Mouse (Mus musculus) kidney, embryonic 14.5 days (tissue): Measurements from ENCODE around the gene Slc8b1. TPM values are rescaled to one million over a fixed set of nuclear protein-coding genes. Genes with fewer than 3 reads are reported as not detected.

Source experiments
- ATAC-seq: fragments of 200-750 bp; cut with Nextera tagmentation; 2 replicates; pipeline ENCODE4 v1.8.0; 2017; ENCODE audit warnings: moderate number of reproducible peaks, mild to moderate bottlenecking, moderate TSS enrichment, moderate library complexity; ENCODE audit not compliant: low FRiP score, low TSS enrichment
- H3K27ac ChIP-seq: fragments of 300-500 bp; sonication (generic); 2 replicates; pipeline ENCODE4 v1.5.1; 2014; ENCODE audit warnings: low read depth, mild to moderate bottlenecking, low read length, moderate library complexity, mixed read lengths
- H3K27me3 ChIP-seq: fragments of 300-500 bp; sonication (generic); 2 replicates; pipeline ENCODE4 v1.6.1; 2014; ENCODE audit warnings: mild to moderate bottlenecking, low read length; ENCODE audit not compliant: control insufficient read depth, insufficient read depth
- H3K36me3 ChIP-seq: fragments of 300-500 bp; sonication (generic); 2 replicates; pipeline ENCODE4 v1.6.1; 2014; ENCODE audit warnings: low read length, mixed read lengths; ENCODE audit not compliant: control insufficient read depth, insufficient read depth
- H3K4me1 ChIP-seq: fragments of 300-500 bp; sonication (generic); 2 replicates; pipeline ENCODE4 v1.6.1; 2014; ENCODE audit warnings: low read length, mixed read lengths; ENCODE audit not compliant: control insufficient read depth, insufficient read depth
- H3K4me2 ChIP-seq: fragments of 300-500 bp; sonication (generic); replicated peaks from 2 replicates; pipeline ENCODE4 v1.6.1; 2014; ENCODE audit warnings: low read depth, mild to moderate bottlenecking, low read length
- H3K4me3 ChIP-seq: fragments of 300-500 bp; sonication (generic); 2 replicates; pipeline ENCODE4 v1.5.1; 2014; ENCODE audit warnings: mild to moderate bottlenecking, low read length
- H3K9ac ChIP-seq: fragments of 300-500 bp; sonication (generic); 2 replicates; pipeline ENCODE4 v1.6.1; 2014; ENCODE audit warnings: low read depth, mild to moderate bottlenecking, low read length, moderate library complexity
- H3K9me3 ChIP-seq: fragments of 300-500 bp; sonication (generic); 2 replicates; pipeline ENCODE4 v1.6.1; 2016; ENCODE audit warnings: low read length; ENCODE audit not compliant: control insufficient read depth
- WGBS: fragments of 180-500 bp; shearing (Covaris S2); extraction: QIAGEN DNeasy Blood & Tissue Kit; methylation state at CpG from one replicate; pipeline ENCODE4 v1.1.7; 2014; 5-methylcytosine and 5-hydroxymethylcytosine counted together
- polyA plus RNA-seq: library from polyadenylated mRNA; unstranded; fragments of >200 nt; fragmentation: Nextera tagmentation; extraction: Ambion mirVana; gene quantifications from 2 replicates; pipeline ENCODE4 v1.2.1, GENCODE M21; 2014

Gene Slc8b1
- polyA plus RNA-seq, 1 experiment from 2014 or later = 6.0 TPM

DNA sequence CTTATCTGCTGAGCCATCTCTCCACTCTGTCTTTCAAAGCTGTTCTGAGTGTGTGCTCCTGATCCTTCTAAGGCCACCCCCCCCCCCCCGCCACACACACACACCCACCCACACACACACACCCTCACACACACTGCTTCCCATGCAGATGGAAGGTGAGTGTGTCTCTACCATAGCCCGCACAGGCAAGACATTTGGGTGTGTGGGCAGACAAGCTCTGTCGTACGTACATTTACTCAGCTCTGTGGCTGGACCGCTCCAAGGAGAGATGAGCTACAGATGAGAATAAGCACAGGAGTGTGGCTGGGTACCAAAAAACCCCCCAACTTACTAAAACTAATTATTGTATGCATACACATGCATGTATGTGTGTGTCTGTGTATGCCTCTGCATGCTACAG is 39.7 kb downstream of the Slc8b1 start:
- H3K27me3 ChIP-seq = no peaks in the 10 kb centered on the region
- ATAC-seq = no peak
- no peak overlapping the region for H3K9ac ChIP-seq
- 100% methylated on average over 5 of the region's 5 CpGs for WGBS
- H3K36me3 ChIP-seq = peaks cover 41% of the 10 kb centered on the region
- no peak overlapping the region for H3K4me2 ChIP-seq
- no peaks in the 10 kb centered on the region for H3K9me3 ChIP-seq
- no peak overlapping the region for H3K27ac ChIP-seq
- H3K4me1 ChIP-seq = peaks cover 12% of the 10 kb centered on the region; the same call in 1 of the 2 replicates
- H3K4me3 ChIP-seq = no peak overlapping the region

DNA sequence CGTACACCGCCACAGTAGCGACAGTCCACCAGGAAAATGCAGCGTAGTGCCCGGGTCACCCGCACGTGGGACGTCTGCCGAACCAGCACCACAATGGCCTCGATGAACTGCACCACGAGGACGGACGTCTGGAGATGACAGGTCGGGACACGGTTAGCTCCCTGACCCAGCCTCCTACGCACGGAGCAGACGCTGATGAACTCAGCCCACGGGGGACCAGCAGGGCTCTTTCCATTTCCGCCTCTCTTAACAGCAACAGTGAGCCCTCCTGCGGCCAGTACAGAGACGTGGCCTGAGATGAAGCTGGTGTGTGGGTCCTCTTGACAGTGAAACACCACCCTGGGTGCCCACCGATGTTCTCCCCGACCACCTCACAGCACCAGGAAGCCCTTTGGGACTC is 44.9 kb downstream of the Slc8b1 start:
- no peak for ATAC-seq
- no peak overlapping the region for H3K27ac ChIP-seq
- no peak overlapping the region for H3K4me2 ChIP-seq
- no peak overlapping the region for H3K4me3 ChIP-seq
- no peaks in the 10 kb centered on the region for H3K9me3 ChIP-seq
- H3K27me3 ChIP-seq = no peaks in the 10 kb centered on the region
- peaks cover 26% of the 10 kb centered on the region for H3K4me1 ChIP-seq
- H3K36me3 ChIP-seq = peaks cover 41% of the 10 kb centered on the region
- H3K9ac ChIP-seq = no peak overlapping the region
- WGBS = 64% methylated on average over 24 of the region's 24 CpGs

DNA sequence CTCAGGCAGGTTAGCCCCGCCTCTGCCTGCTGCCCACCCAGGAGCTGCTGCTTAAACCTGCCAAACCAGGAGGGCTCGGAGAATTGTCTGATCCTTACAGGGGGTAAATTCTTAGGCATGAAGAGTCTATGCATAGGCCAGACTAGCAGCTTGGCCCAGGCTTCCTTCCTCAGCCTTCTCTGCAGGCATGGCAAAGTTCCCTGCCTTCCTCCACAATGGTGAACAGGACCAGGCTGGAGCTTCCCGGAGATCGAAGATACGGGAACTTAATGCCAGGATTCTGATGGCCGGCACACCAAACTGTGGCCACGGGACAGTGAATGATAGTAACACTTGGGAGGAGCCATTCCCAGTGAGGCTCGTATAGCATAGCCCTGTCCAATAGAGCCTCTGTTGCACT is 47.1 kb downstream of the Slc8b1 start:
- Histone ChIP-seq H3K4me3 (no peak overlapping the region), H3K36me3 (peaks cover 35% of the 10 kb centered on the region), H3K4me1 (peaks cover 26% of the 10 kb centered on the region), H3K4me2 (no peak overlapping the region), H3K9ac (no peak overlapping the region), H3K27ac (no peak overlapping the region), H3K9me3 (no peaks in the 10 kb centered on the region), H3K27me3 (no peaks in the 10 kb centered on the region)
- 63% methylated on average over 8 of the region's 8 CpGs for WGBS
- no peak for ATAC-seq

DNA sequence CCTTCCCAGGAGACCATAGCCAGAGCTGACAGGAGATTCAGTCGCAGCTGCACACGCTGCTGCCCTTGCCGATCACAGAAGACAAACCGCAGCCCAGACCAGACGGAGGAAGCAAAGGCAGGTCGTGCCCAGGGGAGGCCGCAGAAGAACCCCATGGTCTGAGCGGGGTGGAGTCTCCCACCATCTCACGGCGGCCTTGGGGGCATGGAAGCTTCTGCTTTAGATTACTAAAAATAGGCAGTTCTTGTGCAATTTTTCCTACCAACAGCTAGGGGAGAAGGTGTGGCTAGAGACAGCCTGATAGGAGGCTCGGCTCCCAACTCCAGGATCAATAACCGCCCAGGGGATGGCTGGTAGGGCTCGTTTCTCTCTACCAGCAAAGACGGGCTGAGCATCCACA is 47.8 kb downstream of the Slc8b1 start:
- Histone ChIP-seq H3K36me3 (peaks cover 28% of the 10 kb centered on the region), H3K4me3 (no peak overlapping the region), H3K27ac (peak overlapping the region; percentile 51; the same call in 1 of the 2 replicates), H3K9ac (0 out of 2 replicates have a peak overlapping the region, but pooled peaks have one; percentile 31), H3K27me3 (no peaks in the 10 kb centered on the region), H3K4me1 (peaks cover 34% of the 10 kb centered on the region), H3K4me2 (peak overlapping the region; percentile 5; the same call in 1 of the 2 replicates), H3K9me3 (no peaks in the 10 kb centered on the region)
- WGBS = 74% methylated on average over 14 of the region's 14 CpGs
- no peak for ATAC-seq

DNA sequence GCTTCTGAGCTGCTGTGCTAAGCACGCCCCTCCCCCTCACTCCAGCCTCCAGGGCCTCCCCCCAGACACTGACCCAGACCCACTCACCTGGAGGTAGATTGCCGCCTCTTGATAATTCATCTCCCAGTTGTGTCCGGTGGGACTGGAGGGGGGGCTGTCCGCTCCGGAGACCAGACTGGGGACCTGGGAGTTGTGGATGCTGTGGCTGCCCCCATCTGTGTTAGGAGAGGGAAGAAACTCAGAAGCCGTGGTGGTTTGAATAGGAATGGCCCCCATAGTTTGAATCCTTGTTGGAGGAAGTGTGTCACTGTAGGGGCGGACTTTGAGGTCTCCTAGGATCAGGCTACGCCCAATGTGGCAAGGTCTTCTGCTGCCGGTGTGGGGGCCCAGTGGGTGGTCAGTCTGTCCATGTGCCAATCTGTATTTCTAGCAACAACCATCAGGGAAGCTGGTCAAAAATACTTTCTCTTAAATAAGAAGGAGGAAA is 49.2 kb downstream of the Slc8b1 start:
- Histone ChIP-seq H3K4me1 (peaks cover 44% of the 10 kb centered on the region), H3K27me3 (no peaks in the 10 kb centered on the region), H3K4me3 (peak overlapping the region; percentile 18)

DNA sequence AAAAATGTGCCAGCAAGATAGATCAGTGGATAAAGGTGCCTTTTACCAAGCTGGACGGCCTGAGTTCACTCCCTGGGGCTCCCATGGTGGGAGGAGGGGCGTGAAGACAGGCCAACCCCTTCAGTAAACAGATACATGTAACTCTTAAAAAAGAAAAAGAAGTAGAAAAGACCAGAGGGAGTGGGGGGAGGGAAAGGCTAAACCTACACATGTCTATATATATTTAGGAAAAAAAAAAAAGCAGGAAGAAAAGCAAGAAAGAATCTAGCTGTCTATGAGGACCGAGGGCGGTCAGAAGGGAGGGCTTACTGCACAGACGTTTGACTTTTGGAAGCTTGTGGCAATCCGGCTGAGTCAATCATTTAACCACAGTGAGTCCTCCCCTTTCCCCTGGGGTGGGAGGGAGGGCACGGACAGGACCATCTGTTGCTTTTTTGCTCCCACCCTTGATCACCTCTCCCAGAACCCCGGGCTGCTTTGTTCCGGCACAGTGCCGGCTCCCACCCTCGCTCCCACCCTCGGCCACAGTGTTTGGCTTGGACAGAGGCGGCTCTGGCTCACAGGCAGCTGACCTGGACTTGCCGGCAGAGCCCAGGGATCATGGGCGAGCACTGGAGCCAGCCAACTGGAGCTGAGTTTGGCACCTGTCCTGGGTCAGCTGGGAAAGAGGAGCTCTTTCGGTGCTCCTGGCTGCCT is 49.8 kb downstream of the Slc8b1 start:
- peak; percentile 77 for ATAC-seq
- Histone ChIP-seq H3K4me2 (peak overlapping the region; percentile 34), H3K4me3 (peak overlapping the region; percentile 18), H3K9ac (peak overlapping the region; percentile 34; the same call in 1 of the 2 replicates), H3K36me3 (peaks cover 12% of the 10 kb centered on the region), H3K27me3 (no peaks in the 10 kb centered on the region), H3K27ac (peak overlapping the region; percentile 91), H3K9me3 (no peaks in the 10 kb centered on the region), H3K4me1 (peaks cover 50% of the 10 kb centered on the region)
- WGBS = 4% methylated on average over 16 of the region's 16 CpGs

More for the DNA sequence above, 49.2 kb downstream of the Slc8b1 start:
- 31% methylated on average over 9 of the region's 9 CpGs for WGBS
- H3K36me3 ChIP-seq = peaks cover 17% of the 10 kb centered on the region
- peak overlapping the region; percentile 34; the same call in 1 of the 2 replicates for H3K9ac ChIP-seq
- H3K4me2 ChIP-seq = peak overlapping the region; percentile 34
- peak overlapping the region; percentile 91 for H3K27ac ChIP-seq
- no peak; the same call in 1 of the 2 replicates for ATAC-seq
- H3K9me3 ChIP-seq = no peaks in the 10 kb centered on the region

DNA sequence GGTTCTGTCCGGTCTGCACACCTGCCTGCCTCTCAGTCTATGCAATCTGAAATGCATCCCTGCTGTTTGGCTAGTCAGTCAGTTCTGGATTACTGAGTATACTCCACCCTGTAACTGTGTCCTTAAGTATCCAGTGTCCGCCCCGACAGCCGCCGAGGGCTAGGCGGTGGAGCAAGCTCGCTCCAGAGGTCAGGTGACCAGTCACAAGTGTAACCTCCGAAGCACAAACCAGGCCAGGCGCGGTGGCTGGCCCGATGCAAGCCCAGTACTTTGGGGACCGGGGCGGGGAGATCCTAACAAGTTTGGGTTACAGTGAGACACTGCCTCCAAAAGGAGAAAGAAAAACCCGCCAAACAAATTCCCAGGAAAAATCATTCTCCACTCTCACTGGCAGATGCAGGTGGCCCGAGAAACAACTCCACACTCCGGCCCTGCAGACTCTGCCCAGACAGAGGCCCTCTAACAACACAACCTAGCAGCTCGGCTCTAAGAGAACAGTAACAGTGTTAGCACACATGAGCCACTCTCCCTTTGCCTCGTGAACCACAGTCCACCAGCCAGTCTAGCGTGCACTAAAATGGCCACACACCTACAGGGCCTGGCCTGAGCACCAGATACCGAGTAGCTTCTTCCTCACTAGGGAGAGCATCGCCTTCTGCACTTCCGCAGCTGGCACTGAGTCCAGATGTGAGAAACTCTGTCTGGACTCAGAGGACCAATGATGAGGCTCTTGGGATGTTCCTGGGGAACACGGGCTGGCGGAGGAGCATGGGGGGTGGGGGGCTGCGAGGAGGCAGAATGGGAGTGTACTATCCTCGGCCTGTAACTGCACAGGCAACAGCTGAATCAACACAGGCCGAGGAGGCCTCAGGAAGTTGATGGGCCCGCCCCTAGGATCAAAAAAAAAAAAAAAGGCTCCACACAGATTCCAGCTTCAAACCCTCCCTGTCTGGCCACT is 52.3 kb downstream of the Slc8b1 start:
- H3K4me1 ChIP-seq = peaks cover 75% of the 10 kb centered on the region
- H3K36me3 ChIP-seq = no peaks in the 10 kb centered on the region
- peak overlapping the region; percentile 96 for H3K27ac ChIP-seq
- no peaks in the 10 kb centered on the region for H3K27me3 ChIP-seq
- no peaks in the 10 kb centered on the region for H3K9me3 ChIP-seq
- ATAC-seq = peak; percentile 74
- H3K4me3 ChIP-seq = no peak overlapping the region; the same call in 1 of the 2 replicates
- peak overlapping the region; percentile 15; the same call in 1 of the 2 replicates for H3K4me2 ChIP-seq
- WGBS = 17% methylated on average over 28 of the region's 28 CpGs
- peak overlapping the region; percentile 37; the same call in 1 of the 2 replicates for H3K9ac ChIP-seq

DNA sequence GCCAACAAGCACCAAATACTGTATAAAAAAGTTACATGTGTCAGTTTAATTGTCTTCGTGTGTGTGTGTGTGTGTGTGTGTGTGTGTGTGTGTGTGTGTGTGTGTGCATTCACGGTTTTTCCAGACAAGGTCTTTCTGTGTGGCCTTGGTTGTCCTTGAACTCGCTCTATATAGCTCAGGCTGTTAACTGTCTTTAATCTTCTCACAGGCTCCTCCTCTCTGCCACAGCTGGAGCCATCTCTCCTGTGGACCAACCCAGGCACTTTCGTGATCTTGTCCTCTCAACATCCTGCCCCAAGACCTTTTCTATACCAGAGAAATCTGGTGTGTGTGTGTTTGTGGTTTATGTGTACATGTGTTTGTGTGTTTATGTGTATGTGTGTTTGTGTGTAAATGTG is 52.9 kb downstream of the Slc8b1 start:
- H3K9ac ChIP-seq = no peak overlapping the region
- no peaks in the 10 kb centered on the region for H3K36me3 ChIP-seq
- peaks cover 80% of the 10 kb centered on the region for H3K4me1 ChIP-seq
- no peak overlapping the region for H3K4me3 ChIP-seq
- H3K4me2 ChIP-seq = no peak overlapping the region
- ATAC-seq = no peak
- 21% methylated on average over 4 of the region's 4 CpGs for WGBS
- H3K27ac ChIP-seq = peak overlapping the region; percentile 96
- H3K27me3 ChIP-seq = no peaks in the 10 kb centered on the region
- H3K9me3 ChIP-seq = no peaks in the 10 kb centered on the region
